Mouse (Mus musculus) lung, postnatal 10 days (tissue): ENCODE measurements around the gene Rimbp3.
"Not testable (repeated sequence)": the region's sequence is repeated elsewhere in the genome, so short reads cannot be mapped to it uniquely, and the experiment has no call there.

ENCODE experiments used
- DNase-seq: peaks from one replicate; pipeline ENCODE4 v3.0.0; 2021

The Rimbp3 gene

GRCm38 (mm10) chr16:17208389-17209361 lies at the start of gene Rimbp3:
Gene Rimbp3 (plus strand): TSS chr16:17208603.
- DNase-seq, result peak; percentile 86

- DNase-seq, result not testable (repeated sequence)
These were observed 42.9 kb upstream of the Rimbp3 start for GRCm38 (mm10) chr16:17165478-17165877.

GRCm38 (mm10) chr16:17167179-17167578 lies 41.2 kb upstream of the Rimbp3 start:
- no peak for DNase-seq

GRCm38 (mm10) chr16:17168049-17168448 lies 40.4 kb upstream of the Rimbp3 start:
- no peak for DNase-seq

- no peak for DNase-seq
These were observed 32.6 kb upstream of the Rimbp3 start for GRCm38 (mm10) chr16:17175765-17176164.

- no peak for DNase-seq
These were observed 30.7 kb upstream of the Rimbp3 start for GRCm38 (mm10) chr16:17177623-17178170.

- no peak for DNase-seq
These were observed 28.7 kb upstream of the Rimbp3 start for GRCm38 (mm10) chr16:17179706-17180105.

GRCm38 (mm10) chr16:17181382-17181781 lies 27.0 kb upstream of the Rimbp3 start:
- peak; percentile 44 for DNase-seq

- DNase-seq, result no peak
These were observed 26.3 kb upstream of the Rimbp3 start for GRCm38 (mm10) chr16:17182136-17182535.

GRCm38 (mm10) chr16:17183003-17183402 lies 25.4 kb upstream of the Rimbp3 start:
- no peak for DNase-seq

- DNase-seq, result no peak
These were observed 22.9 kb upstream of the Rimbp3 start for GRCm38 (mm10) chr16:17185475-17185874.

- DNase-seq, result no peak
These were observed 14.6 kb upstream of the Rimbp3 start for GRCm38 (mm10) chr16:17193823-17194222.

- no peak for DNase-seq
These were observed 8.1 kb upstream of the Rimbp3 start for GRCm38 (mm10) chr16:17200121-17200952.

- peak; percentile 91 for DNase-seq
These were observed 7.3 kb upstream of the Rimbp3 start for GRCm38 (mm10) chr16:17200953-17201707.

- no peak for DNase-seq
These were observed 6.4 kb upstream of the Rimbp3 start for GRCm38 (mm10) chr16:17201977-17202376.

GRCm38 (mm10) chr16:17202549-17202948 lies 5.9 kb upstream of the Rimbp3 start, which contains the start of gene Ube2l3:
Gene Ube2l3 (minus strand): TSS chr16:17202649.
- no peak for DNase-seq

- DNase-seq, result peak; percentile 66
These were observed 3.4 kb upstream of the Rimbp3 start for GRCm38 (mm10) chr16:17204990-17205389.

- peak; percentile 10 for DNase-seq
These were observed 1.1 kb downstream of the Rimbp3 start for GRCm38 (mm10) chr16:17209404-17209960.

GRCm38 (mm10) chr16:17209981-17210838 lies 1.8 kb downstream of the Rimbp3 start:
- peak; percentile 91 for DNase-seq

- no peak for DNase-seq
These were observed 8.7 kb downstream of the Rimbp3 start for GRCm38 (mm10) chr16:17216934-17217633.
